Comparison of ENCODE assay signal across 8 mouse cellular contexts in the genomic region with DNA sequence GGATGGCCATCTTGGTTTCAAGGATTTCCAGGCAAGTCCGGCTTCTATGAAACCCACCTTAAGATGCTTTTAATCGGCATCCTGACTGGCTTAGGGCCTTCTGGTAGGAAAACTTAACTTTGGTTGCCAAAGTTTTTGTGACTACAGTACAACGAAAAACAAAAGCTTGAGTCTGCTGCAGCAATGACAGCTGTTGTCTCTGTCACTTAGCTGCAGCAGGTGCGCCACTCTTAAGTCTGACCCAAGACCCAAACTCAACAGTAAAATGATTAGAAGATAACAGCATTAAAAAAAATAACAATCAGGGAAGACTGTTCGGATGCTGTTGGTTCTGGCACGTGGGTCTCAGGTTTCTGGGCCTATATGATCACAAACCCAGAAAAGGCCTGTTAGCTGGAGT. TPM values are rescaled to one million over a fixed set of nuclear protein-coding genes. Genes with fewer than 3 reads are reported as not detected.
DNase-seq lines count a peak whose midpoint lies in the region; ATAC-seq and TF ChIP-seq lines count a peak whose summit lies in the region.

No protein-coding gene starts in this region.

- no peak for DNase-seq in hindbrain, embryonic 11.5 days (ENCODE audit: low spot score)
- DNase-seq in hindbrain, postnatal 0 days (ENCODE audit: low spot score) = no peak
- no peak for DNase-seq in intestine, embryonic 14.5 days (ENCODE audit: low spot score)
- no peak for DNase-seq in layer of hippocampus, adult 9-10 months (ENCODE audit: low spot score)
- DNase-seq in thymus, postnatal 25 days = no peak

- no peak for TF ChIP-seq CTCF in hindbrain, postnatal 0 days (IDR thresholded peaks at IDR 0.05; ENCODE audit: low read depth)

- no peak for ATAC-seq in hindbrain, embryonic 11.5 days (ENCODE audit: low FRiP score)
- no peak for ATAC-seq in hindbrain, postnatal 0 days
- ATAC-seq in embryonic facial prominence, embryonic 12.5 days (ENCODE audit: insufficient number of reproducible peaks, insufficient read depth, low FRiP score, low TSS enrichment) = no peak
- ATAC-seq in intestine, embryonic 14.5 days (replicated peaks; ENCODE audit: low FRiP score, low TSS enrichment, low read depth) = no peak
- ATAC-seq in midbrain, embryonic 15.5 days (replicated peaks) = no peak
- no peak for ATAC-seq in megakaryocyte-erythroid progenitor cell, adult 5-6 weeks (replicated peaks; ENCODE audit: low FRiP score, low TSS enrichment, poor library complexity, severe bottlenecking)

- peak overlapping the region; percentile 84; the same call in 1 of the 2 replicates for H3K4me2 ChIP-seq in hindbrain, embryonic 11.5 days (replicated peaks; ENCODE audit: low read depth, low read length)
- H3K4me2 ChIP-seq in hindbrain, postnatal 0 days (ENCODE audit: low read depth, low read length) = no peak overlapping the region
- peak overlapping the region; percentile 82 for H3K4me2 ChIP-seq in embryonic facial prominence, embryonic 12.5 days (replicated peaks)
- H3K4me2 ChIP-seq in intestine, embryonic 14.5 days (ENCODE audit: low read length) = peak overlapping the region; percentile 80
- peak overlapping the region; percentile 100; the same call in 1 of the 2 replicates for H3K4me2 ChIP-seq in midbrain, embryonic 15.5 days

- no peaks in the 10 kb centered on the region for H3K36me3 ChIP-seq in hindbrain, embryonic 11.5 days (ENCODE audit: control insufficient read depth, insufficient read depth, low read length)
- no peaks in the 10 kb centered on the region for H3K36me3 ChIP-seq in hindbrain, postnatal 0 days (ENCODE audit: insufficient read depth, low read length)
- H3K36me3 ChIP-seq in embryonic facial prominence, embryonic 12.5 days = peaks cover 29% of the 10 kb centered on the region
- peaks cover 32% of the 10 kb centered on the region for H3K36me3 ChIP-seq in intestine, embryonic 14.5 days (ENCODE audit: control insufficient read depth, insufficient read depth, low read length)
- H3K36me3 ChIP-seq in midbrain, embryonic 15.5 days (replicated peaks) = no peaks in the 10 kb centered on the region

- peaks cover 8% of the 10 kb centered on the region; the same call in 1 of the 2 replicates for H3K4me1 ChIP-seq in hindbrain, embryonic 11.5 days (replicated peaks; ENCODE audit: control insufficient read depth, insufficient read depth, low read length)
- peaks cover 9% of the 10 kb centered on the region; the same call in 1 of the 2 replicates for H3K4me1 ChIP-seq in hindbrain, postnatal 0 days (ENCODE audit: insufficient read depth, low read length)
- peaks cover 25% of the 10 kb centered on the region for H3K4me1 ChIP-seq in embryonic facial prominence, embryonic 12.5 days
- H3K4me1 ChIP-seq in intestine, embryonic 14.5 days (replicated peaks; ENCODE audit: control insufficient read depth, insufficient read depth, low read length) = peaks cover 44% of the 10 kb centered on the region
- peaks cover 40% of the 10 kb centered on the region for H3K4me1 ChIP-seq in midbrain, embryonic 15.5 days

- no peak overlapping the region for H3K27ac ChIP-seq in hindbrain, embryonic 11.5 days (ENCODE audit: low read depth, low read length)
- no peak overlapping the region for H3K27ac ChIP-seq in hindbrain, postnatal 0 days
- H3K27ac ChIP-seq in embryonic facial prominence, embryonic 12.5 days = 0 out of 2 replicates have a peak overlapping the region, but pooled peaks have one; percentile 91
- H3K27ac ChIP-seq in intestine, embryonic 14.5 days (ENCODE audit: low read depth) = peak overlapping the region; percentile 96
- no peak overlapping the region for H3K27ac ChIP-seq in midbrain, embryonic 15.5 days

- 67% methylated on average over 6 of the region's 6 CpGs for WGBS in hindbrain, embryonic 11.5 days
- 61% methylated on average over 6 of the region's 6 CpGs for whole genome bisulfite sequencing in hindbrain, postnatal 0 days
- 56% methylated on average over 6 of the region's 6 CpGs for WGBS in embryonic facial prominence, embryonic 12.5 days
- WGBS in intestine, embryonic 14.5 days = 58% methylated on average over 6 of the region's 6 CpGs
- WGBS in midbrain, embryonic 15.5 days = 67% methylated on average over 6 of the region's 6 CpGs

- no peaks in the 10 kb centered on the region for H3K9me3 ChIP-seq in hindbrain, embryonic 11.5 days (ENCODE audit: control insufficient read depth, low read length)
- H3K9me3 ChIP-seq in hindbrain, postnatal 0 days (ENCODE audit: low read length) = no peaks in the 10 kb centered on the region
- H3K9me3 ChIP-seq in embryonic facial prominence, embryonic 12.5 days = no peaks in the 10 kb centered on the region
- no peaks in the 10 kb centered on the region; the same call in 1 of the 2 replicates for H3K9me3 ChIP-seq in intestine, embryonic 14.5 days (ENCODE audit: control insufficient read depth, low read length)
- no peaks in the 10 kb centered on the region for H3K9me3 ChIP-seq in midbrain, embryonic 15.5 days

- H3K4me3 ChIP-seq in hindbrain, embryonic 11.5 days (ENCODE audit: low read depth, low read length) = peak overlapping the region; percentile 87; the same call in 1 of the 2 replicates
- no peak overlapping the region for H3K4me3 ChIP-seq in hindbrain, postnatal 0 days (ENCODE audit: low read length)
- peak overlapping the region; percentile 93 for H3K4me3 ChIP-seq in embryonic facial prominence, embryonic 12.5 days
- peak overlapping the region; percentile 92 for H3K4me3 ChIP-seq in intestine, embryonic 14.5 days (ENCODE audit: low read depth, low read length)
- H3K4me3 ChIP-seq in midbrain, embryonic 15.5 days = no peak overlapping the region; the same call in 1 of the 2 replicates

- H3K9ac ChIP-seq in hindbrain, embryonic 11.5 days (ENCODE audit: low read depth, low read length) = peak overlapping the region; percentile 88; the same call in 1 of the 2 replicates
- no peak overlapping the region for H3K9ac ChIP-seq in hindbrain, postnatal 0 days (replicated peaks; ENCODE audit: low read length)
- peak overlapping the region; percentile 88; the same call in 1 of the 2 replicates for H3K9ac ChIP-seq in embryonic facial prominence, embryonic 12.5 days
- H3K9ac ChIP-seq in intestine, embryonic 14.5 days (ENCODE audit: low read length) = peak overlapping the region; percentile 58
- no peak overlapping the region for H3K9ac ChIP-seq in midbrain, embryonic 15.5 days

- no peaks in the 10 kb centered on the region for H3K27me3 ChIP-seq in hindbrain, embryonic 11.5 days (ENCODE audit: control insufficient read depth, insufficient read depth, low read length)
- H3K27me3 ChIP-seq in hindbrain, postnatal 0 days (ENCODE audit: insufficient read depth, low read length) = no peaks in the 10 kb centered on the region
- H3K27me3 ChIP-seq in embryonic facial prominence, embryonic 12.5 days = no peaks in the 10 kb centered on the region
- no peaks in the 10 kb centered on the region for H3K27me3 ChIP-seq in intestine, embryonic 14.5 days (replicated peaks; ENCODE audit: control insufficient read depth, insufficient read depth, low read length)
- H3K27me3 ChIP-seq in midbrain, embryonic 15.5 days (replicated peaks) = peaks cover 31% of the 10 kb centered on the region

RNA-seq across cellular contexts. Expression of a gene that starts 1.0 kb away (rescaled TPM):
- 69.6 and 71.8 TPM in 2 replicates for polyA plus RNA-seq in hindbrain, embryonic 11.5 days (2014; fragmentation: Nextera tagmentation; extraction: Ambion mirVana)
- 18.2 and 26.6 TPM in 2 replicates for total RNA-seq in hindbrain, postnatal 0 days (2014; rRNA removed)
- 12.6 and 14.4 TPM in 2 replicates for polyA plus RNA-seq in hindbrain, postnatal 0 days (2015; fragmentation: Nextera tagmentation; extraction: Ambion mirVana)
- 89.5 and 95.1 TPM in 2 replicates for polyA plus RNA-seq in embryonic facial prominence, embryonic 12.5 days (2016; fragmentation: Nextera tagmentation; extraction: Ambion mirVana)
- polyA plus RNA-seq in intestine, embryonic 14.5 days (2014; fragmentation: Nextera tagmentation; extraction: Ambion mirVana) = 61.4 and 63.5 TPM in 2 replicates
- 19.9 and 21.9 TPM in 2 replicates for polyA plus RNA-seq in midbrain, embryonic 15.5 days (2015; fragmentation: Nextera tagmentation; extraction: Ambion mirVana)
- total RNA-seq in megakaryocyte-erythroid progenitor cell, adult 5-6 weeks (2014; fragmentation: Nextera tagmentation) = 17.1 and 27.3 TPM in 2 replicates
- total RNA-seq in megakaryocyte-erythroid progenitor cell, adult 5-6 weeks (2017) = 16.3 and 17.5 TPM in 2 replicates

RNA-seq across cellular contexts. Expression of a gene that starts 18.9 kb away (rescaled TPM):
- polyA plus RNA-seq in hindbrain, embryonic 11.5 days (2014; fragmentation: Nextera tagmentation; extraction: Ambion mirVana) = 5.9 and 8.6 TPM in 2 replicates
- 1.7 and 4.4 TPM in 2 replicates for total RNA-seq in hindbrain, postnatal 0 days (2014; rRNA removed)
- 3.6 and 3.8 TPM in 2 replicates for polyA plus RNA-seq in hindbrain, postnatal 0 days (2015; fragmentation: Nextera tagmentation; extraction: Ambion mirVana)
- polyA plus RNA-seq in embryonic facial prominence, embryonic 12.5 days (2016; fragmentation: Nextera tagmentation; extraction: Ambion mirVana) = 9.6 and 9.8 TPM in 2 replicates
- polyA plus RNA-seq in intestine, embryonic 14.5 days (2014; fragmentation: Nextera tagmentation; extraction: Ambion mirVana) = 6.3 and 8.9 TPM in 2 replicates
- 11.3 and 11.6 TPM in 2 replicates for polyA plus RNA-seq in midbrain, embryonic 15.5 days (2015; fragmentation: Nextera tagmentation; extraction: Ambion mirVana)
- 3.6 and 5.9 TPM in 2 replicates for total RNA-seq in megakaryocyte-erythroid progenitor cell, adult 5-6 weeks (2014; fragmentation: Nextera tagmentation)
- 0.84 TPM in 1 of 2 replicates, not detected in the other for total RNA-seq in megakaryocyte-erythroid progenitor cell, adult 5-6 weeks (2017)

RNA-seq across cellular contexts. Expression of a gene that starts 24.1 kb away (rescaled TPM):
- polyA plus RNA-seq in hindbrain, embryonic 11.5 days (2014; fragmentation: Nextera tagmentation; extraction: Ambion mirVana) = 208 and 214 TPM in 2 replicates
- total RNA-seq in hindbrain, postnatal 0 days (2014; rRNA removed) = 131 and 135 TPM in 2 replicates
- polyA plus RNA-seq in hindbrain, postnatal 0 days (2015; fragmentation: Nextera tagmentation; extraction: Ambion mirVana) = 158 and 160 TPM in 2 replicates
- polyA plus RNA-seq in embryonic facial prominence, embryonic 12.5 days (2016; fragmentation: Nextera tagmentation; extraction: Ambion mirVana) = 188 and 190 TPM in 2 replicates
- 253 and 276 TPM in 2 replicates for polyA plus RNA-seq in intestine, embryonic 14.5 days (2014; fragmentation: Nextera tagmentation; extraction: Ambion mirVana)
- polyA plus RNA-seq in midbrain, embryonic 15.5 days (2015; fragmentation: Nextera tagmentation; extraction: Ambion mirVana) = 135 and 139 TPM in 2 replicates
- total RNA-seq in megakaryocyte-erythroid progenitor cell, adult 5-6 weeks (2014; fragmentation: Nextera tagmentation) = 197 and 208 TPM in 2 replicates
- 130 and 141 TPM in 2 replicates for total RNA-seq in megakaryocyte-erythroid progenitor cell, adult 5-6 weeks (2017)

RNA-seq across cellular contexts. Expression of a gene that starts 48.2 kb away (rescaled TPM):
- polyA plus RNA-seq in hindbrain, embryonic 11.5 days (2014; fragmentation: Nextera tagmentation; extraction: Ambion mirVana) = 0.47 and 0.59 TPM in 2 replicates
- 0.68 TPM in 1 of 2 replicates, not detected in the other for total RNA-seq in hindbrain, postnatal 0 days (2014; rRNA removed)
- 0.13 and 0.15 TPM in 2 replicates for polyA plus RNA-seq in hindbrain, postnatal 0 days (2015; fragmentation: Nextera tagmentation; extraction: Ambion mirVana)
- 0.31 TPM in 2 replicates for polyA plus RNA-seq in embryonic facial prominence, embryonic 12.5 days (2016; fragmentation: Nextera tagmentation; extraction: Ambion mirVana)
- 0.40 and 0.51 TPM in 2 replicates for polyA plus RNA-seq in intestine, embryonic 14.5 days (2014; fragmentation: Nextera tagmentation; extraction: Ambion mirVana)
- 0.18 and 0.19 TPM in 2 replicates for polyA plus RNA-seq in midbrain, embryonic 15.5 days (2015; fragmentation: Nextera tagmentation; extraction: Ambion mirVana)
- 0.35 and 0.74 TPM in 2 replicates for total RNA-seq in megakaryocyte-erythroid progenitor cell, adult 5-6 weeks (2014; fragmentation: Nextera tagmentation)
- 1.7 and 1.8 TPM in 2 replicates for total RNA-seq in megakaryocyte-erythroid progenitor cell, adult 5-6 weeks (2017)

Comparison
In these comparisons a context has a peak if more than half of its experiments do, and no peak if none do; other contexts are left out.
1. H3K4me3 ChIP-seq: peak in hindbrain, embryonic 11.5 days (single experiment), embryonic facial prominence, embryonic 12.5 days (single experiment) and intestine, embryonic 14.5 days (single experiment); none in hindbrain, postnatal 0 days (single experiment) and midbrain, embryonic 15.5 days (single experiment).
2. H3K9ac ChIP-seq: peak in hindbrain, embryonic 11.5 days (single experiment), embryonic facial prominence, embryonic 12.5 days (single experiment) and intestine, embryonic 14.5 days (single experiment); none in hindbrain, postnatal 0 days (single experiment) and midbrain, embryonic 15.5 days (single experiment).
3. H3K27ac ChIP-seq: peak in embryonic facial prominence, embryonic 12.5 days (single experiment) and intestine, embryonic 14.5 days (single experiment); none in hindbrain, embryonic 11.5 days (single experiment), hindbrain, postnatal 0 days (single experiment) and midbrain, embryonic 15.5 days (single experiment).